Mouse (Mus musculus) forelimb bud, embryonic 11.5 days (tissue): Measurements from ENCODE around the gene Wdr93.
"Not testable (repeated sequence)": the region's sequence is repeated elsewhere in the genome, so short reads cannot be mapped to it uniquely, and the experiment has no call there.

Source experiments
- DNase-seq: peaks from one replicate; pipeline ENCODE4 v3.0.0-alpha.2; 2012; ENCODE audit warnings: low read depth, low spot score

Wdr93 gene

GRCm38 (mm10) chr7:79747659-79748058, 4.7 kb downstream of the Wdr93 start:
- DNase-seq, result no peak

DNA sequence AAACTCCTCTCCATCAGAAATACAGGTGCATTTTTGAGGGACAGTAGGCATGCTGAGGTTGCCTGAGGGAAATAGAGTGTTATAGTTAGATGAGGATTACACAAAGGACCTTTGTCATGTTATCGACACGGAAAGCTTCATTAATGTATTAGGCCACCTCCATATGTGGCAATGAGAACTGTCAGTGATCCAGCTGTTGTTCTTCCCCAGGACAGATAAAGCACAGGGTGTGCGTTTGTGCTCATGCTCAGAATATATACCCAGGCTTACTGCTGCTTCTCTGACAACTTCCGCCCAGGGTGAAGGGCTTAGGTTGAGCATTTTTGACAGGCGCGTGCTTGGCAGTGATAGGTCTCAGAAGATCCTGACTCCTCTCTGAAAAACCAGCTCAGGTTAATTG, 6.5 kb downstream of the Wdr93 start:
- DNase-seq, result no peak

- DNase-seq, result no peak
These were observed 13.4 kb downstream of the Wdr93 start for GRCm38 (mm10) chr7:79756334-79756733.

- DNase-seq, result no peak
These were observed 15.2 kb downstream of the Wdr93 start for GRCm38 (mm10) chr7:79758176-79758575.

- DNase-seq, result no peak
These were observed 16.8 kb downstream of the Wdr93 start for GRCm38 (mm10) chr7:79759766-79760165.

DNA sequence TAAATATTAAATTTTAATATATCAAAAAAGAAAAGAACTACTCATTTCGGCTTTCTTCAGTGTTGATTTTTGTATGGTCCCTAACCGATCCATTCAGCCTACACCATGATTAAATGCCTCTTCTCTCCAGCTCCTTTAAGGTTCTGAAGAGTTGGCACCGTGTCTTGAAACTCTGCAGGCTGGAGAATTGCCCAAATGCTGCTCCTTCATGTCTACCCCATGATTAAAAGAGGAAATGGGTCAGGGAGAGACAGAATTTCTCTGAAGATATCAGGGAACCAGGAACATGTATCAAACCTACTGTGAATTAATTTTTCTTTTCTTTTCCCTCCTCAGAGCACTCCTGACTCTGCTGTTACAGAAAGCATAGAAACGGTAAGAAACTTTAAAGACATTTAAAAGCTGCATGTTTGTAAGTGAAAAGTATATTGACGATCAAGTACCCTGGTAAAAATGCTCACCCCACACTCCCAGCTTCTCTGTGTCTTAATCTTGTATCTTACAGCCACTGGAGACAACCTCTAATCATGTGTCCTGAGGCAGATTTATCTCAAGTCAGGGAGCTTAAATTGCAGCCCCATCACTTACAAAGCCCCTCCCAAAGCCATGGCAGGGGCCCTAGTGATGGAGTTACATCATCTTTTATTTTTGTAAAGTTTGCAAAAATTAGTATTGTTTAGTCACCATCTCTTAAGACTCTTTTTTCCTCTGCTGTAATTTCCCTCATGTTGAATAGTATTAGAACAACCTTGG, 18.3 kb downstream of the Wdr93 start:
- DNase-seq, result no peak

GRCm38 (mm10) chr7:79762106-79762505, 19.1 kb downstream of the Wdr93 start:
- no peak for DNase-seq

GRCm38 (mm10) chr7:79765991-79766390, 23.0 kb downstream of the Wdr93 start:
- DNase-seq, result no peak

DNA sequence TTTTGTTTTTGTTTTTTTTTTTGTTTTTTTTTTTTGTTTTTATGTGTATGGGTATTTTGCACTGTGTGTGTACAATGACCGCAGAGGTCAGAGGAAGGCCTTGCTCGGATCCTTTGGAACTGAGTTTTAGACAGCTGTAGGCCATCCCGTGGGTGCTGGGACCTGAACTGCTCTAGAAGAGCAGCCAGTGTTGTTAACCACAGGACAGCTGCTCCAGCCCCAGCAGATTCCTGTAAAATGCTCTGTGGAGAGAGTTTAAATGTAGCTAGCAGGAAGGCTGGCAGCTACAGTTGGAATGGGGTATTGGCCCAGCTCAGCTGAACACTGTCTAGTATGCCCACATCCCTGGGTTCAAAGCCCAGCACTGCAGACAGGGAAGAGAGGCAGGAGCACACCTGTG, 26.7 kb downstream of the Wdr93 start:
- no peak for DNase-seq

DNA sequence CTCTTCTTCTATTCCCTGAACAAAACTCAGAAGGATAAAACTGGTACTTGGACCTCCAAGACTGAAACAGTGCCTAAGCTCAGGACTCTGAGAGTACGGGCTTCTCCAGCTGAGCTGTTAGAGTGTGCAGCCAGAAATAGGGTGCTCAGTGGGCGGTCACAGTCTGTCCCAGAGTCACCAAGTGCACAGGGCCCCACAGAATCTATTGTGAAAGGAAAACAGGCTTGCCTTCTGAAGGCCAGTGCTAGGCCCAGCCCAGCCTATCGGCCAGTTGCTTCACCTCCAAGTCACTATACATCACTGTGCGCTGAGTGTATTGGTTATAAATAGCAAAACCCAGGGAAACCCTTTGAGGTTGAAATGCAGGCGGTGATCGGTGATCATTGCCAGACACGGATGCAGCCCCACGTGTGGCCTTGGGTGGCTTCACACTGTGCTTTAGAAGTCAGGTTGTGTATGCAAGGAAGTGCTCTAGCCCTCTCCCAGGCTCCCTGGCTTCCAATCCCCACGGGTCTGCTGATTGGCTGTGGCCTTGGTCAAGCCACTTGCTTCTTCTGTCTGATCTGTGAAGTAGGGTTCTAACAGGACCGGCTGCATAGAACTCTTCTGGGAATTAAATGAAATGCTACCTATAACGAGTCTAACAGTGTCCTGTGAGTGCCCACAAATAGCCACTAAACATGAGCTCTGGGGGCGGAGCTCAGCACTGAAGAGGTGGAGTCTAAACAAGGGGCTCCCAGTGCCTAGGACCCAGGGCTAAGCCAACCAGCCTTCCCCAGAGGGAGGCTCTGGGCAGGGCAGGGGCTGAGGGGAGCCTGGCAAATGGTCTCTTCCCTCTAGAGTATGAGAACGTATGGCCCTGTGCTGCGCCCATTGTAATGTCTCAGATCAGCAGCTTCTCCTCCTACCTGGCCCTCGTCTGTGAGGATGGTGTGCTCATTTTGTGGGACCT, 28.9 kb downstream of the Wdr93 start:
- no peak for DNase-seq

DNA sequence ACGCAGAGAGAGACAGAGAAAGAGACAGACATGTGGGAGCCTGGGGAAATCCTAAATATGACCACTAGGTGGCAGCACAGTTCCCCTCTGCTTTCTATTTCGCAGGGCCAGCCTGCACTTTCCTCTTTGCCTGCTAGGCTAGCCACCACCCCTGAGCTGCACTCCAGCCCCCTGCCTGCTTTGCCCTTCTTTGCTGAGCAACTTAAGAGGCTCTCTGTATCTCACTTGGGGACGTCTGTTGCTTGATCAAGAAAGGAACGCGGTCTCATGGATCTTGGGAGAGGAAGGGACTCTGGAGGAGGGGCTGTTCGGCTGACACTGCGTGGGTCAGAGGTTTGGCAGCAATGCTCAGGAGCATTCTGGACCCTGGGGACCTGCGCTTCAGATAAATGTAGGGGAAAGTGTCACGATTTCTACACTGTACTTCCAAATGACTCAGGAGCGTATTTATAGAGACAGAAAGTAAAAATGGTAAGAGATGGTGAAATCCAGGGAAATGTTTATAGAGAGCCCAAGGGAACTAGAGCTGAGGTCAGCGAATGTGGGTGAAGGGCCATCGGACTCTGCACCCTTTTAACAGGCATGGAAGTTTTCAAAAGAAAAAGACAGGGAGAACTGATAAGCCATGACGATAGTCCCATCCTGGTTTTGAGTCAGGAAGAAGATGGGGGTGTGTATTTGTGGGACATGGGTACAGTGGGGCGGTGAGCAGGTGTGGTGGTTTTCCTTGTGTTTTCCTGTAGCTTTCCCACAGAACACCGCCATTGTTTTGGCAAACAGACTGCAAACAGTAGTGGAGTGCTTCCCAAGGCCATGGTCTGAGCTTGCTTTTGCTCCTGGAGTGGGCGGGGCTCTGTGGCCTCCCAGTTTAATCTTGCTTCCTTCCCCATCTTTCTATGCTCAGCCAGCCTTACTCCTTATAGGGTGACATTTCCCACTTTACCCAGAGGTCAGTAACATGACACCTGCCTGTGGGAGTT, 38.0 kb downstream of the Wdr93 start:
- DNase-seq, result peak; percentile 83

DNA sequence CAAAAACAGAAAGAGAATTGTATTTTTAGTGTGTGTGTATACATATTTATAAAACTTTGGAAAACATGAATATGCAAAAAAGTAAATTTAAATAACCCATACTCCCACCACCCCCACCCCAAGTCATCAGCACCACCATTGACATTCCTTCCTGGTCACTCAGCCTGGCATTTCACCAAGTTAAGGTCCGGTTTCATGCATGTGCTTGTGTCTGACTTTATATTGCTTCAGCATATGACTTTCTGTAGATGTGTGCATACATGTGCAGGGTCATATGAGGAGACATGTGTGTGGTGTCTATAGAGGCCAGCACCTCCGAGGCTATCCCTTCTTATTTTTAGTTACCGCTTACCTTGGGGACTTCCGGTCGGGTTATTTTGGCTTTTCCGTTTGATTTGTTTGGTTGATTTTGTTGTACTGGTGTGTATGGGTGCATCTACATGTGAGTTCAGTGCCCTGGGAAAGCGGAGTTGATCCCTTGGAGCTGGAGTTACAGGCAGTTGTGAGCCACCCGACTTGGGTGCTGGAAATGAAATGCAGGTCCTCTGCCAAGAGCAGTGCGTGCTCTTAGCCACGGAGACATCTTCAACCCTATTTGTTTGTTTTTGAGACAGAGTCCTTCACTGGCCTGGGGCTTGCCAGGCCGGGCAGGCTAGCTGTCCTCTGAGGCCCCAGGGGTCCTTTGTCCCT, 39.0 kb downstream of the Wdr93 start:
- DNase-seq, result no peak

- DNase-seq, result no peak
These were observed 39.5 kb downstream of the Wdr93 start for GRCm38 (mm10) chr7:79782516-79782855.

DNA sequence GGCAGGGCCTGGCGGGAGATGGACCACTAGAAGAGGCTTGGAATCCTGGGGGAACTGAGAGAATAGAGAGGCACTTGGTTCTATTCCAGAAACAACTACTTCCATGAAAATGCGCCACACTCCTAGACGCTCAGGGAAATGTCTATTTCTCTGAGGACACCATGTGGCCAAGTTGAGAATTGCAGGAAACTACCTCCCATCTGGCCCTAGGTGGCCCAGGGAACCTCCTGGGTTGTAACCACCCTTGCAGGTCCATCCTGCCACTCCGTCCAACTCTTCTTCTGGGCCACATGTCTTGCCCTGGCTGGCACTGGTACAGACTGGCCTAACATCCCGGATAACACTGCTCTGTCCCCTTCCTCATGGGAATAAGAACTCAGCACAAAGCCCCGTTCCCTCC, 43.3 kb downstream of the Wdr93 start:
- peak; percentile 79 for DNase-seq

DNA sequence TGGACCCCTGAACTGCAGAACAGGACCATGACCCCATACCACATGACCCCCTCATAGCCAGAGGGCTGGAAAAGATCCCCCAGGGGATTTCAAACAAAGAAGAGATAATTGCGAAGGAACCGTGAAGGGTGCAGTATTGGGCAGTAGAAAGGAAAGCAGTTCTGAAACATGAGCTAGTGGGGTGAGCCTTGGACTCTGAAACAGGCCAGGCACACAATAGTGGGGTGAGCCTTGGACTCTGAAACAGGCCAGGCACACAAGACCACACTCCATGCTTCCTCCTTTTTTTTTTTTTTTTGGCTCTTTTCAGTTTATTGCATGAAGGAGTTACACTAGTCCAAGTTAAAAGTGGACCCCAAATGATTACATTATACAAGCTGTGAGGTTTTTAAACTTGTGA, 46.8 kb downstream of the Wdr93 start:
- DNase-seq, result not testable (repeated sequence)

DNA sequence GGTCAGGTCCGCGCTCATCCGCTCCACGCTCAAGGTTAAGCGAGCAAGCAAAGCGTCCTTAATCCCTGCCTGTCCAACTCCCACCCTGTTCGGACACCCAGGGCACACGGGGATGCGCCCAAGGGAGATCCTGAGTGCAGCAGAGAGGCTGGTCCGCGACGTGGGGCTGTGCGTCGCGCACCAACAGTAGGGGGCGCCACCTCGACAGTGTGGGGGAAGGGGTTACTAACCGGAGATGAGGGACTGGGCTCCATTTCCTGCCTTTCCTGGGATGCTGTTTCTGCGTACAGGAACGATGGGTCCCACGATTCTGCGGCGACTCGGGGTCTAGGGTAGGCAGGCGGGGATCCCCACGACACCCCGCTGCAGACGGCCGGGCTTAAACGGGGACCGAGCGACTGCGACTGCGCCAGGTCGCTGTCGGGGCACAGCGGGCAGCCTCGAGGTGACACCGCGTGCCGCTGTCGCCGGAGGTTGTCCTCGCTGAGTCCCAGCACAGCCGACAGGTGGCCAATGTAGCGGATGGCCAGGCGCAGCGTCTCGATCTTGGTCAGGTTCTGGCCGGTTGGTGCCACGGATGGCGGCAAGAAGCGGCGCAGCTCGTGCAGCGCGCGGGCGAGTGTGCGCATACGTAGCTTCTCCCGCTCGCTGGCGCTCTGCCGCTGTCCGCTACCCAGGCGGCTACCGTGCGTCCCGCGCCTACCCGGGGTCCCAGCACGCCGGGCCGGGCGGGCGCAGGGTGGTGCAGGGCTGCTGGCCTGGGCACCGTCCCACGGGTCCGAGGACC, 49.9 kb downstream of the Wdr93 start:
- peak; percentile 33 for DNase-seq

GRCm38 (mm10) chr7:79793688-79794087, 50.7 kb downstream of the Wdr93 start, which contains the start of gene Mesp1:
TSS of gene Mesp1 (minus strand) at chr7:79793788.
- DNase-seq, result no peak

- no peak for DNase-seq
These were observed 55.6 kb downstream of the Wdr93 start for GRCm38 (mm10) chr7:79798606-79799005.

GRCm38 (mm10) chr7:79799048-79799447, 56.1 kb downstream of the Wdr93 start:
- DNase-seq, result peak; percentile 87

DNA sequence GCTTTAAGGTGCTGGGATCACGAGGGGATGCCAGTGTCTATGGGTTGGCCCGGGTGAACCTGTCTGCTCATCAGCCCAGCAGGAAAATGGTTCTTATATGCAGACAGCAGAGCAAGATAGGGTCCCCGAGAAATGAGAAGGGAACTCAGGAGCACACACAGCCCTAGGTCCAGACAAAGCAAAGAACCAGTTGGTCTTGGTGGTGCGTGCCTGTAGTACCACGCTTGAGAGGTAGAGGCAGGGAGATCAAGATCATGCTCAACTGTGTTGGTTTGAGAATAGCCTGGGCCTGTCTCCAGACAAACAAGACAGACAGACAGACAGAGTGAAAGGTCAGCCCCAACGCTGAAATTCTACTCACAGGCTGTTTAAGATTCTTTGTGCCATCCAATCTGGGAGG, 56.5 kb downstream of the Wdr93 start:
- no peak for DNase-seq
